Mouse (Mus musculus): ENCODE results near the gene Ankle1. TPM values are rescaled to one million over a fixed set of nuclear protein-coding genes. Genes with fewer than 3 reads are reported as not detected.

Ankle1 gene
- polyA plus RNA-seq, 1 experiment from 2014 or later = 10.3 TPM

DNA sequence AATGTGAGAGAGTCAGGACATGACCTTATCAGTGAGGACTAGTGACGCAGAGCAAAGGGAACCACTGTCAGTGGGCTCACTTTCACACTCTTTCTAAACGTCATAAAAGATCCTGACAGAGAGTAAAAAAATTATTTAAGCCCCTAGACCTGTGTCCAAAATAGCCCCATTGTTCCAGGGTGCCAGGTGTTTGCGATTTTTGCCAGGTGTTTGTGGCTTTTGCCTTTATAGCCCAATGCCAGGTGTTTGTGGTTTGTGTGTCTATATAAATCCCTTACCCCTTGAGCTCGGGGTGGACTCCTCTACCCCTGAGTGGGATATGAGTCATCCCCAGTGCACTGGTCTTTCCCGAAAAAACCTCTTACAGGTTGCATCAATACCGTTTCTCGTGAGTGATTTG is 39.3 kb downstream of the Ankle1 start:
- Histone ChIP-seq H3K36me3 (no peaks in the 10 kb centered on the region), H3K4me3 (no peak overlapping the region), H3K4me2 (no peak overlapping the region), H3K4me1 (replicated peaks) (no peaks in the 10 kb centered on the region), H3K9me3 (no peaks in the 10 kb centered on the region), H3K27ac (no peak overlapping the region), H3K9ac (no peak overlapping the region), H3K27me3 (peaks cover 9% of the 10 kb centered on the region)
- WGBS = 87% methylated on average over 7 of the region's 7 CpGs
- ATAC-seq (ENCODE audit: low FRiP score) = no peak

DNA sequence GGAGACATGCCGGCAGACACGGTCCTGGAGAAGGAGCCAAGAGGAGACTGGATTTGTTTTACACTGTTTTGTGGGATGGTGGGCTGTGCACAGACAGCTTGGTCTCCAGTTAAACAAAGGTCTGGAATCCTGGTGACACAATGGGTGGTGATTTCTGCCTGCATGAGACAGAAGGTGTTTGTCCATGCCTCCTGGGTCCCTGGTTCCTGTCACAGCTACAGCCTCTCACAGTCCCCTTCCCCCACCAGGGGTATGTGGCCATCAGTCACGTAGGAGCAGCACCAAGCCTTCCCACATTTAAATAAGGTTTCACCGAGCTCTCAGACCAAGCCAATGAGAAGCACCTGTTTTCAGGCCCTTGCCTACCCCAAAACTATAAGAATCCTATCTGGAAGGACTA is 45.5 kb downstream of the Ankle1 start:
- H3K4me1 ChIP-seq (replicated peaks) = no peaks in the 10 kb centered on the region
- H3K9ac ChIP-seq = no peak overlapping the region
- WGBS = 67% methylated on average over 4 of the region's 4 CpGs
- no peaks in the 10 kb centered on the region for H3K9me3 ChIP-seq
- 0 out of 2 replicates have a peak, but pooled peaks cover 3% of the 10 kb centered on the region for H3K27me3 ChIP-seq
- H3K27ac ChIP-seq = no peak overlapping the region
- no peak overlapping the region for H3K4me3 ChIP-seq
- H3K36me3 ChIP-seq = peaks cover 2% of the 10 kb centered on the region
- no peak for ATAC-seq (ENCODE audit: low FRiP score)
- H3K4me2 ChIP-seq = no peak overlapping the region

DNA sequence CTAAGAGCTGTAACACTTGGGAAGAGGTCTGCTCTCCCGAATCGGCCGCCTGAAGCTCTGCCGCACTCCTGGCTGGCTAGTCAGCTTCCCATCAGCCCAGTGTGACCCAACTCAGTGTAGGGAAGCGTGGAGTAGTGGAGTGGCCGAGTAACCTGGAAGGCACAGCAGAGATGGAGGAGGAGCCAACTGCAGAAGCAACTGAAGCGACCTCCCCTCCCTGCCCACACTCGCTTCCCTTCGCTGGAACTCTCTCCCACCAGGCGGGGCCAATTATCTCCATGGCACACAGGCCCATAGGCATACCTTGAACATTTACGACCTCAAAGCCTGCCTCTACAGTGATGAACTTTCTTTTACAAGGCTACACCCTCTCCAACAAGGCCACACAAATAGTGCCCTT is 46.0 kb downstream of the Ankle1 start:
- H3K9ac ChIP-seq = no peak overlapping the region
- ATAC-seq (ENCODE audit: low FRiP score) = no peak
- H3K27ac ChIP-seq = no peak overlapping the region
- H3K9me3 ChIP-seq = no peaks in the 10 kb centered on the region
- peaks cover 6% of the 10 kb centered on the region for H3K36me3 ChIP-seq
- WGBS = 48% methylated on average over 11 of the region's 11 CpGs
- no peak overlapping the region for H3K4me3 ChIP-seq
- no peaks in the 10 kb centered on the region for H3K4me1 ChIP-seq (replicated peaks)
- 0 out of 2 replicates have a peak, but pooled peaks cover 3% of the 10 kb centered on the region for H3K27me3 ChIP-seq
- no peak overlapping the region for H3K4me2 ChIP-seq

DNA sequence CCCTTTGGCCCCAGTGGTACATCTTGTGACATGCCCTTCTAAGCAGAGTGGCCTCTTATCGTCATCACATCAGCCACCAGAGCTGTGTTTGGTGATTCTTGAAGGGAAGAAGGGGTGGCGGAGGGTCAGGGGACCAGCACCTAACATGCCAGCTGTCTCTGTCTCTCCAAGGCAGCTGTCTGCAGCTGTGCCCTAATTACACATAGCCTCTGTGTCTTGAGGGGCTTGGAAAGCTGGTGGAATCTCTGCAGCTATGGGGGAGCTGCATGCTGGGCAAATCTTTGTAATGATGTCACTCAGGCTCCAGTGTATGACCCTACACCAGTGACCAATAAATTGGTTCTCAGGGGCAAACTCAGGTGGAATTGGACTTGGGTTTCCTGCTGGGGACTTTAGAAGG is 46.9 kb downstream of the Ankle1 start:
- ATAC-seq (ENCODE audit: low FRiP score) = no peak
- 83% methylated on average over 2 of the region's 2 CpGs for WGBS
- 0 out of 2 replicates have a peak overlapping the region, but pooled peaks have one; percentile 24 for H3K9ac ChIP-seq
- no peak overlapping the region for H3K4me3 ChIP-seq
- no peak overlapping the region for H3K4me2 ChIP-seq
- H3K4me1 ChIP-seq (replicated peaks) = no peaks in the 10 kb centered on the region
- no peaks in the 10 kb centered on the region for H3K9me3 ChIP-seq
- peaks cover 15% of the 10 kb centered on the region for H3K36me3 ChIP-seq
- no peak overlapping the region for H3K27ac ChIP-seq
- no peaks in the 10 kb centered on the region for H3K27me3 ChIP-seq

DNA sequence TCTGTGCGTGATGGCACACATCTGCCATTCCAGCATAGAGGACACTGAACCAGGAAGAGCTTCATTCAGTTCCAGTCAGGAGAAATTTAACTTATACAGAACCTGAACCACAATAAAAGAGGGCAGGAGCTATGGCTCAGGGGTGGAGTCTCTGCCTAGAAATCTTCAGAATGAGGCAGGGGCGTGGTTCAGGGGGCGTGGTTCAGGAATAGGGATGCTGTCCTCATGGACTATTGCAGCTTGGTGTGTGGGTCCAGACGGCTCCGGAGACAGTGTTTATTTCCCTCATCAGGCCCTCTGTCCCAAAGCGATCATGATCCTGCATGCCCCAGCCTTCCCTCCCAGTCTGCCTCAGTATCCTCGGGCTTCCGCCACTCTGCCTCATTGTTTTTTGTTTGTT is 48.9 kb downstream of the Ankle1 start:
- H3K4me3 ChIP-seq = no peak overlapping the region
- no peaks in the 10 kb centered on the region for H3K27me3 ChIP-seq
- no peak overlapping the region for H3K9ac ChIP-seq
- H3K9me3 ChIP-seq = no peaks in the 10 kb centered on the region
- H3K36me3 ChIP-seq = peaks cover 35% of the 10 kb centered on the region
- ATAC-seq (ENCODE audit: low FRiP score) = no peak
- no peak overlapping the region for H3K27ac ChIP-seq
- peaks cover 12% of the 10 kb centered on the region for H3K4me1 ChIP-seq (replicated peaks)
- WGBS = 84% methylated on average over 8 of the region's 8 CpGs
- H3K4me2 ChIP-seq = no peak overlapping the region

DNA sequence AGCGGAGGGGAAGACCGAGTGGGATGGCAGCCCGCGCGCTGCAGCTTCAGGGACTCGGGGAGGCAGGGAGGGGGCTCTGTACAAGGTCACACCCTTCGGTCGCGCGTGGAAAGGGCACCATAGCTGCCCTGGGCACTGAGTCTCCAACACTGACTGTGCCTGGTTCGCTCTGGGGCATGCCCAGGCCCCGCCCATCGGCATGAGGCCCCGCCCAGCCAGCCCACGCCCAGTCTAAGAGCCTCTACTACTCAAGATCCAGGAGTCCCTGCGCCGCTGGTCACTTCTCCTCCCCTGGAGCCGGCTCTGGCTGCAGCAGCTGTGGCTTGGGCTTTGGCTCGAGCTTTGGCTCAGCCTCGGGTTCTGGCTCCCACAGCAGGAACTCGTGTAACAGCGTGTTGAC is 51.1 kb downstream of the Ankle1 start:
- H3K4me3 ChIP-seq = no peak overlapping the region
- no peak overlapping the region for H3K4me2 ChIP-seq
- no peak overlapping the region for H3K9ac ChIP-seq
- 0 out of 2 replicates have a peak, but pooled peaks have one; percentile 8 for ATAC-seq (ENCODE audit: low FRiP score)
- no peaks in the 10 kb centered on the region for H3K27me3 ChIP-seq
- peaks cover 32% of the 10 kb centered on the region for H3K4me1 ChIP-seq (replicated peaks)
- no peaks in the 10 kb centered on the region for H3K9me3 ChIP-seq
- H3K27ac ChIP-seq = no peak overlapping the region
- H3K36me3 ChIP-seq = peaks cover 55% of the 10 kb centered on the region
- WGBS = 46% methylated on average over 22 of the region's 22 CpGs

DNA sequence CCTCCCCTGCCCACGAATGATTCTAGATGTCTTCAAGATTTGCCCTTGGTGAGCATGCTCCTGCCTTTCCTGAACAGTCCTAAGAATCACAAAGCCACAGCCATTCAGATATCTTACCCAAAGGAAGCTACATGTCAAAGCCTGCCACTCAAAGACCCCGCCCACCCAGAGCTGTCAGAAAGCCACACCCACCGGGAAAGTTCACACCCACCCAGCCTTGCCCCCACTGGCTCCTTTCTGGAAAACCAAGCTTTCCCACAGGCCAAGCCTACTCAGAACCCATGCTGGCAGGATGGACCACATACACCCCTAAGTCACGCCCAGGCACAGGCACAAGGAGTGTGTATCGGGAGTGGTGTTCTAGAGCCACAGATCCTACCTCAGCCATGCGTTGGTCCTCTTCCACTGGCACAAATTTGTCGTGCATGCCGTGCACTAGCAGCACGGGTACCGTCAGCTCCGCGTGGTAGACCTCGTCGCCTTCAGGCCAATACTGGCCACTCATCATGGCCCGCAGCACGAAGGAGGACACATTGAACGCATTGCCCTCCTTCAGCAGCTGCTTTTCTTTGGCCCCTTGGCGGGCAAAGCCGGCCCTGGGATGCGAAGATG is 52.0 kb downstream of the Ankle1 start:
- H3K4me3 ChIP-seq = no peak overlapping the region
- H3K27ac ChIP-seq = no peak overlapping the region
- WGBS = 86% methylated on average over 20 of the region's 20 CpGs
- no peak for ATAC-seq (ENCODE audit: low FRiP score)
- peaks cover 55% of the 10 kb centered on the region for H3K36me3 ChIP-seq
- no peaks in the 10 kb centered on the region for H3K27me3 ChIP-seq
- H3K4me2 ChIP-seq = no peak overlapping the region
- no peak overlapping the region for H3K9ac ChIP-seq
- no peaks in the 10 kb centered on the region for H3K9me3 ChIP-seq
- H3K4me1 ChIP-seq (replicated peaks) = peaks cover 41% of the 10 kb centered on the region

Other genes with a start within 250 kb of the Ankle1 start
- gene Myo9b, start 133.3 kb upstream of the Ankle1 start, polyA plus RNA-seq (2015; fragmentation: Nextera tagmentation; extraction: Ambion mirVana) = 16.4 and 18.5 TPM in 2 replicates
- gene Haus8, start 133.1 kb upstream of the Ankle1 start, polyA plus RNA-seq (2015; fragmentation: Nextera tagmentation; extraction: Ambion mirVana) = 58.2 and 58.7 TPM in 2 replicates
- gene Use1, start 39.2 kb upstream of the Ankle1 start, polyA plus RNA-seq (2015; fragmentation: Nextera tagmentation; extraction: Ambion mirVana) = 109 and 112 TPM in 2 replicates
- gene Ocel1, start 34.7 kb upstream of the Ankle1 start, polyA plus RNA-seq (2015; fragmentation: Nextera tagmentation; extraction: Ambion mirVana) = 4.6 and 6.2 TPM in 2 replicates
- 20.2 and 21.3 TPM in 2 replicates for gene Nr2f6, start 24.1 kb upstream of the Ankle1 start, polyA plus RNA-seq (2015; fragmentation: Nextera tagmentation; extraction: Ambion mirVana)
- 6.2 and 7.1 TPM in 2 replicates for gene Ushbp1, start 10.2 kb upstream of the Ankle1 start, polyA plus RNA-seq (2015; fragmentation: Nextera tagmentation; extraction: Ambion mirVana)
- gene Babam1, start 9.1 kb upstream of the Ankle1 start, polyA plus RNA-seq (2015; fragmentation: Nextera tagmentation; extraction: Ambion mirVana) = 83.3 and 90.9 TPM in 2 replicates
- gene Abhd8, start 57.6 kb downstream of the Ankle1 start, polyA plus RNA-seq (2015; fragmentation: Nextera tagmentation; extraction: Ambion mirVana) = 127 and 136 TPM in 2 replicates
- 222 and 230 TPM in 2 replicates for gene Mrpl34, start 58.9 kb downstream of the Ankle1 start, polyA plus RNA-seq (2015; fragmentation: Nextera tagmentation; extraction: Ambion mirVana)
- 212 and 214 TPM in 2 replicates for gene Dda1, start 63.2 kb downstream of the Ankle1 start, polyA plus RNA-seq (2015; fragmentation: Nextera tagmentation; extraction: Ambion mirVana)
- 6.6 and 7.1 TPM in 2 replicates for gene Ano8, start 80.0 kb downstream of the Ankle1 start, polyA plus RNA-seq (2015; fragmentation: Nextera tagmentation; extraction: Ambion mirVana)
- gene Gtpbp3, start 82.1 kb downstream of the Ankle1 start, polyA plus RNA-seq (2015; fragmentation: Nextera tagmentation; extraction: Ambion mirVana) = 13.7 and 14.3 TPM in 2 replicates
- 13.8 and 14.0 TPM in 2 replicates for gene Plvap, start 105.7 kb downstream of the Ankle1 start, polyA plus RNA-seq (2015; fragmentation: Nextera tagmentation; extraction: Ambion mirVana)
- gene Ccdc194, start 119.7 kb downstream of the Ankle1 start, polyA plus RNA-seq (2015; fragmentation: Nextera tagmentation; extraction: Ambion mirVana) = 0.31 and 0.49 TPM in 2 replicates
- gene Bst2, start 131.4 kb downstream of the Ankle1 start, polyA plus RNA-seq (2015; fragmentation: Nextera tagmentation; extraction: Ambion mirVana) = 16.0 and 17.2 TPM in 2 replicates
- gene Mvb12a, start 136.9 kb downstream of the Ankle1 start, polyA plus RNA-seq (2015; fragmentation: Nextera tagmentation; extraction: Ambion mirVana) = 55.3 and 59.6 TPM in 2 replicates
- gene Tmem221, start 152.9 kb downstream of the Ankle1 start, polyA plus RNA-seq (2015; fragmentation: Nextera tagmentation; extraction: Ambion mirVana) = 0.19 TPM in 1 of 2 replicates, not detected in the other
- gene Nxnl1, start 160.6 kb downstream of the Ankle1 start, polyA plus RNA-seq (2015; fragmentation: Nextera tagmentation; extraction: Ambion mirVana) = not detected in 2 replicates
- 78.5 and 81.9 TPM in 2 replicates for gene Slc27a1, start 162.9 kb downstream of the Ankle1 start, polyA plus RNA-seq (2015; fragmentation: Nextera tagmentation; extraction: Ambion mirVana)
- 197 and 204 TPM in 2 replicates for gene Pgls, start 186.2 kb downstream of the Ankle1 start, polyA plus RNA-seq (2015; fragmentation: Nextera tagmentation; extraction: Ambion mirVana)
- 6.9 and 8.2 TPM in 2 replicates for gene Fam129c, start 191.6 kb downstream of the Ankle1 start, polyA plus RNA-seq (2015; fragmentation: Nextera tagmentation; extraction: Ambion mirVana)
- gene Colgalt1, start 205.0 kb downstream of the Ankle1 start, polyA plus RNA-seq (2015; fragmentation: Nextera tagmentation; extraction: Ambion mirVana) = 57.5 and 63.2 TPM in 2 replicates

Data from hindbrain, embryonic 13.5 days (tissue).